ENCODE assay signal across 11 mouse cellular contexts in genomic region chr9:53570662-53571061, GRCm38 (mm10). TPM values are rescaled to one million over a fixed set of nuclear protein-coding genes. Genes with fewer than 3 reads are reported as not detected.
DNase-seq lines count a peak whose midpoint lies in the region; ATAC-seq and TF ChIP-seq lines count a peak whose summit lies in the region.
"Had no signal": no experiment of that assay in that cellular context is flagged by ENCODE, and none has a peak within 500 bp of the region (broad histone marks: within the 10 kb centered on the region; RNA-seq: fewer than 3 reads in every experiment).

No protein-coding gene starts in this region.

- TF ChIP-seq EP300 in ES-Bruce4 (IDR thresholded peaks at IDR 0.05; ENCODE audit: insufficient read depth, low read depth, low read length), result no peak

- WGBS in hindbrain, postnatal 0 days, result 69% methylated on average over 6 of the region's 6 CpGs
- 85% methylated on average over 6 of the region's 6 CpGs for WGBS in hindbrain, embryonic 14.5 days

- H3K9ac ChIP-seq in hindbrain, postnatal 0 days (replicated peaks; ENCODE audit: low read length), result no peak overlapping the region
- H3K9ac ChIP-seq in hindbrain, embryonic 14.5 days, result no peak overlapping the region
- no peak overlapping the region for H3K9ac ChIP-seq in ES-Bruce4 (ENCODE audit: low read depth, poor library complexity, severe bottlenecking)
- H3K9ac ChIP-seq: embryonic facial prominence, embryonic 13.5 days; stomach, embryonic 15.5 days had no signal

- no peak for ATAC-seq in hindbrain, postnatal 0 days
- no peak for ATAC-seq in hindbrain, embryonic 14.5 days (ENCODE audit: low FRiP score)
- ATAC-seq: inflammation-experienced regulatory T-cells, adult 6 months had no signal

- TF ChIP-seq POLR2A in ES-Bruce4 (IDR thresholded peaks at IDR 0.05; ENCODE audit: insufficient read depth, low read length), result no peak

- H3K27ac ChIP-seq in hindbrain, postnatal 0 days, result no peak overlapping the region
- no peak overlapping the region for H3K27ac ChIP-seq in hindbrain, embryonic 14.5 days
- H3K27ac ChIP-seq in ES-Bruce4 (ENCODE audit: insufficient read depth, low read length), result peak overlapping the region; percentile 89; the same call in 1 of the 2 replicates
- H3K27ac ChIP-seq: embryonic facial prominence, embryonic 13.5 days; stomach, embryonic 15.5 days had no signal

- H3K9me3 ChIP-seq in hindbrain, postnatal 0 days (ENCODE audit: low read length), result no peaks in the 10 kb centered on the region
- H3K9me3 ChIP-seq in hindbrain, embryonic 14.5 days (ENCODE audit: control insufficient read depth, low read length), result no peaks in the 10 kb centered on the region
- no peaks in the 10 kb centered on the region for H3K9me3 ChIP-seq in ES-Bruce4 (replicated peaks; ENCODE audit: control insufficient read depth, insufficient read depth, low read length, poor library complexity, severe bottlenecking)
- H3K9me3 ChIP-seq: embryonic facial prominence, embryonic 13.5 days; stomach, embryonic 15.5 days had no signal

- H3K4me1 ChIP-seq in hindbrain, postnatal 0 days (ENCODE audit: insufficient read depth, low read length), result no peaks in the 10 kb centered on the region
- no peaks in the 10 kb centered on the region for H3K4me1 ChIP-seq in hindbrain, embryonic 14.5 days (replicated peaks; ENCODE audit: control insufficient read depth, insufficient read depth, low read length)
- no peaks in the 10 kb centered on the region for H3K4me1 ChIP-seq in ES-Bruce4 (ENCODE audit: control insufficient read depth, insufficient read depth, low read length)
- H3K4me1 ChIP-seq: stomach, embryonic 15.5 days had no signal

- peaks cover 31% of the 10 kb centered on the region for H3K36me3 ChIP-seq in hindbrain, postnatal 0 days (ENCODE audit: insufficient read depth, low read length)
- peaks cover 77% of the 10 kb centered on the region for H3K36me3 ChIP-seq in hindbrain, embryonic 14.5 days (replicated peaks; ENCODE audit: control insufficient read depth, insufficient read depth)
- H3K36me3 ChIP-seq in ES-Bruce4 (ENCODE audit: control insufficient read depth, insufficient read depth, low read length, poor library complexity, severe bottlenecking), result peaks cover 60% of the 10 kb centered on the region

- no peaks in the 10 kb centered on the region for H3K27me3 ChIP-seq in hindbrain, postnatal 0 days (ENCODE audit: insufficient read depth, low read length)
- no peaks in the 10 kb centered on the region for H3K27me3 ChIP-seq in hindbrain, embryonic 14.5 days (ENCODE audit: control insufficient read depth, insufficient read depth, low read length)
- H3K27me3 ChIP-seq in ES-Bruce4 (ENCODE audit: control insufficient read depth, insufficient read depth, low read length, poor library complexity, severe bottlenecking), result no peaks in the 10 kb centered on the region
- H3K27me3 ChIP-seq: embryonic facial prominence, embryonic 13.5 days; stomach, embryonic 15.5 days had no signal

- H3K4me3 ChIP-seq in hindbrain, postnatal 0 days (ENCODE audit: low read length), result no peak overlapping the region
- H3K4me3 ChIP-seq in hindbrain, embryonic 14.5 days (replicated peaks; ENCODE audit: low read length), result no peak overlapping the region
- no peak overlapping the region for H3K4me3 ChIP-seq in ES-Bruce4 (ENCODE audit: low read depth, low read length)
- H3K4me3 ChIP-seq: embryonic facial prominence, embryonic 13.5 days; stomach, embryonic 15.5 days had no signal

- DNase-seq in hindbrain, postnatal 0 days (ENCODE audit: low spot score), result peak; percentile 30
- no peak for DNase-seq in hindbrain, embryonic 14.5 days (ENCODE audit: low spot score)
- peak; percentile 78 for DNase-seq in R1 (ENCODE audit: low read depth, low spot score)
- peak; percentile 19 to 40 for DNase-seq in cerebellum, postnatal 36 days
- no peak for DNase-seq in thymus, postnatal 10 days (ENCODE audit: low spot score in 2 of 2)
- no peak for DNase-seq in ovary, adult 18-20 months (ENCODE audit: low spot score)
- DNase-seq: lung, postnatal 14 days had no signal

- TF ChIP-seq CTCF in hindbrain, postnatal 0 days (IDR thresholded peaks at IDR 0.05; ENCODE audit: low read depth), result peak; percentile 43
- peak; percentile 42 for TF ChIP-seq CTCF in ES-Bruce4 (IDR thresholded peaks at IDR 0.05; ENCODE audit: low read depth, low read length)

- H3K4me2 ChIP-seq in hindbrain, postnatal 0 days (ENCODE audit: low read depth, low read length), result no peak overlapping the region
- no peak overlapping the region for H3K4me2 ChIP-seq in hindbrain, embryonic 14.5 days (replicated peaks)
- H3K4me2 ChIP-seq: embryonic facial prominence, embryonic 13.5 days; stomach, embryonic 15.5 days had no signal

RNA-seq across cellular contexts. Expression of gene Npat, which starts 33.8 kb away (rescaled TPM):
- 10.7 and 24.1 TPM in 2 replicates for total RNA-seq in hindbrain, postnatal 0 days (2014; rRNA removed)
- 8.1 and 8.9 TPM in 2 replicates for polyA plus RNA-seq in hindbrain, postnatal 0 days (2015; fragmentation: Nextera tagmentation; extraction: Ambion mirVana)
- polyA plus RNA-seq in hindbrain, embryonic 14.5 days (2014; fragmentation: Nextera tagmentation; extraction: Ambion mirVana), result 13.8 and 15.3 TPM in 2 replicates
- 41.5 and 44.5 TPM in 2 replicates for polyA plus RNA-seq in ES-Bruce4 (2011; ENCODE audit: insufficient read depth, insufficient read length, low read depth, missing spikeins)

RNA-seq across cellular contexts. Expression of gene Atm, which starts 34.1 kb away (rescaled TPM):
- total RNA-seq in hindbrain, postnatal 0 days (2014; rRNA removed), result 6.4 and 10.8 TPM in 2 replicates
- 6.4 and 7.3 TPM in 2 replicates for polyA plus RNA-seq in hindbrain, postnatal 0 days (2015; fragmentation: Nextera tagmentation; extraction: Ambion mirVana)
- polyA plus RNA-seq in hindbrain, embryonic 14.5 days (2014; fragmentation: Nextera tagmentation; extraction: Ambion mirVana), result 10.2 and 12.9 TPM in 2 replicates
- 43.5 and 43.9 TPM in 2 replicates for polyA plus RNA-seq in ES-Bruce4 (2011; ENCODE audit: insufficient read depth, insufficient read length, low read depth, missing spikeins)

RNA-seq across cellular contexts. Expression of gene Acat1, which starts 39.5 kb away (rescaled TPM):
- total RNA-seq in hindbrain, postnatal 0 days (2014; rRNA removed), result 110 and 114 TPM in 2 replicates
- 195 and 197 TPM in 2 replicates for polyA plus RNA-seq in hindbrain, postnatal 0 days (2015; fragmentation: Nextera tagmentation; extraction: Ambion mirVana)
- polyA plus RNA-seq in hindbrain, embryonic 14.5 days (2014; fragmentation: Nextera tagmentation; extraction: Ambion mirVana), result 168 and 208 TPM in 2 replicates
- polyA plus RNA-seq in ES-Bruce4 (2011; ENCODE audit: insufficient read depth, insufficient read length, low read depth, missing spikeins), result 17.9 and 20.7 TPM in 2 replicates

Comparison
In these comparisons a context has a peak if more than half of its experiments do, and no peak if none do; other contexts are left out.
1. DNase-seq: peak in hindbrain, postnatal 0 days (single experiment), R1 (single experiment) and cerebellum, postnatal 36 days (2 of 2); none in hindbrain, embryonic 14.5 days (single experiment), thymus, postnatal 10 days (0 of 2) and ovary, adult 18-20 months (single experiment).